Mouse (Mus musculus) liver, postnatal 0 days (tissue): Measurements from ENCODE around the gene Flt3. TPM values are rescaled to one million over a fixed set of nuclear protein-coding genes. Genes with fewer than 3 reads are reported as not detected.
A peak's percentile ranks its signal among the peaks of the same experiment; 100 is the strongest.

Experiments used
- ATAC-seq: fragments of 200-750 bp; cut with Nextera tagmentation; 2 replicates; pipeline ENCODE4 v1.8.0; 2017; ENCODE audit warnings: mild to moderate bottlenecking, moderate library complexity
- DNase-seq: peaks from one replicate; pipeline ENCODE4 v3.0.0-alpha.2; 2016
- H3K27ac ChIP-seq: fragments of 300-500 bp; sonication (generic); 2 replicates; pipeline ENCODE4 v1.5.1; 2014; ENCODE audit warnings: antibody characterized with exemption, moderate library complexity, mild to moderate bottlenecking, low read depth
- H3K27me3 ChIP-seq: fragments of 300-500 bp; sonication (generic); 2 replicates; pipeline ENCODE4 v1.6.1; 2014; ENCODE audit warnings: low read length, control low read depth, mixed read lengths; ENCODE audit not compliant: insufficient read depth
- H3K36me3 ChIP-seq: fragments of 300-500 bp; sonication (generic); replicated peaks from 2 replicates; pipeline ENCODE4 v1.6.1; 2014; ENCODE audit warnings: mild to moderate bottlenecking, control low read depth, low read length, moderate library complexity, mixed read lengths; ENCODE audit not compliant: insufficient read depth
- H3K4me1 ChIP-seq: fragments of 300-500 bp; sonication (generic); 2 replicates; pipeline ENCODE4 v1.6.1; 2014; ENCODE audit warnings: antibody characterized with exemption, mild to moderate bottlenecking, control low read depth; ENCODE audit not compliant: insufficient read depth
- H3K4me2 ChIP-seq: fragments of 300-500 bp; sonication (generic); 2 replicates; pipeline ENCODE4 v1.6.1; 2014; ENCODE audit warnings: low read depth, mild to moderate bottlenecking, low read length, moderate library complexity, mixed read lengths
- H3K4me3 ChIP-seq: fragments of 300-500 bp; sonication (generic); 2 replicates; pipeline ENCODE4 v1.5.1; 2014; ENCODE audit warnings: low read depth, low read length
- H3K9ac ChIP-seq: fragments of 300-500 bp; sonication (generic); replicated peaks from 2 replicates; pipeline ENCODE4 v1.6.1; 2014; ENCODE audit warnings: mild to moderate bottlenecking, moderate library complexity
- H3K9me3 ChIP-seq: fragments of 300-500 bp; sonication (generic); 2 replicates; pipeline ENCODE4 v1.6.1; 2016; ENCODE audit warnings: mild to moderate bottlenecking, control low read depth, low read length, mixed read lengths
- CTCF ChIP-seq: sonication (generic); IDR thresholded peaks from 2 replicates; pipeline ENCODE4 v1.5.1; 2016; ENCODE audit warnings: antibody characterized with exemption, low read depth
- EP300 ChIP-seq: IDR thresholded peaks from 2 replicates; pipeline ENCODE4 v1.6.1; 2016; ENCODE audit warnings: antibody characterized with exemption, low read depth, mild to moderate bottlenecking
- WGBS: fragments of 180-500 bp; shearing (Covaris S2); extraction: QIAGEN DNeasy Blood & Tissue Kit; methylation state at CpG from one replicate; pipeline ENCODE4 v1.1.7; 2014; ENCODE audit not compliant: insufficient replicate concordance; 5-methylcytosine and 5-hydroxymethylcytosine counted together
- microRNA-seq: library from miRNA; unstranded; fragments of <30 nt; microRNA quantifications from one replicate; pipeline ENCODE4, GENCODE M21; 2016
- polyA plus RNA-seq: library from polyadenylated mRNA; unstranded; fragments of >200 nt; fragmentation: Nextera tagmentation; extraction: Ambion mirVana; gene quantifications from 2 replicates; pipeline ENCODE4 v1.2.1, GENCODE M21; 2015

Gene Flt3
- polyA plus RNA-seq, 1 experiment from 2014 or later = 1.5 TPM

DNA sequence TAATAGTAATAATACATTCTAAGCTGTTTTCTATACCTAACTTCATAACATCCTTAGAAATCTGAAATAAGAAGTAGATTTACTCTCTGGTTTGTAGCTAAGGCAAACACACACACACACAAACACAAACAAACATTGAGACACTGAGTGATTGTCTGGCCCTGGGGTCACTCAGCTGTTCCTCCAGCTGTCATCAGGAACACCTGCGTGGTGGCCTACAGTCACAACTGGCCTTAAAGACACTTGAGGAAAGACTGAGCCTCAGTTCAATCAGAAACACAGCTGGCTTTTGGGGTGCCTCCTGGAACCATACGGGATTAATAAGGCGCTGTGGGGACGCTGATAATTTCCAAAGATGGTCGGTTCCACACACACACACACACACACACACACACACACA lies 103.0 kb downstream of the Flt3 start:
- H3K36me3 ChIP-seq = no peaks in the 10 kb centered on the region
- H3K9ac ChIP-seq = no peak overlapping the region
- H3K4me1 ChIP-seq = peaks cover 15% of the 10 kb centered on the region
- no peak overlapping the region for H3K27ac ChIP-seq
- H3K9me3 ChIP-seq = no peaks in the 10 kb centered on the region
- no peak for TF ChIP-seq CTCF
- no peak for TF ChIP-seq EP300
- H3K27me3 ChIP-seq = peaks cover 56% of the 10 kb centered on the region
- no peak for DNase-seq
- no peak overlapping the region for H3K4me3 ChIP-seq
- WGBS = 55% methylated on average over 5 of the region's 5 CpGs
- H3K4me2 ChIP-seq = no peak overlapping the region
- ATAC-seq = no peak

GRCm38 (mm10) chr5:147294121-147294520 lies 106.2 kb downstream of the Flt3 start:
- Histone ChIP-seq H3K4me2 (peak overlapping the region; percentile 7; the same call in 1 of the 2 replicates), H3K27me3 (peaks cover 26% of the 10 kb centered on the region), H3K4me3 (no peak overlapping the region), H3K9me3 (no peaks in the 10 kb centered on the region), H3K9ac (no peak overlapping the region), H3K27ac (no peak overlapping the region), H3K4me1 (peaks cover 4% of the 10 kb centered on the region), H3K36me3 (no peaks in the 10 kb centered on the region)
- WGBS = 12% methylated on average over 20 of the region's 20 CpGs
- ATAC-seq (0 out of 2 replicates have a peak, but pooled peaks have one; percentile 17), DNase-seq (peak; percentile 67)
- TF ChIP-seq CTCF = peak; percentile 63
- no peak for TF ChIP-seq EP300

DNA sequence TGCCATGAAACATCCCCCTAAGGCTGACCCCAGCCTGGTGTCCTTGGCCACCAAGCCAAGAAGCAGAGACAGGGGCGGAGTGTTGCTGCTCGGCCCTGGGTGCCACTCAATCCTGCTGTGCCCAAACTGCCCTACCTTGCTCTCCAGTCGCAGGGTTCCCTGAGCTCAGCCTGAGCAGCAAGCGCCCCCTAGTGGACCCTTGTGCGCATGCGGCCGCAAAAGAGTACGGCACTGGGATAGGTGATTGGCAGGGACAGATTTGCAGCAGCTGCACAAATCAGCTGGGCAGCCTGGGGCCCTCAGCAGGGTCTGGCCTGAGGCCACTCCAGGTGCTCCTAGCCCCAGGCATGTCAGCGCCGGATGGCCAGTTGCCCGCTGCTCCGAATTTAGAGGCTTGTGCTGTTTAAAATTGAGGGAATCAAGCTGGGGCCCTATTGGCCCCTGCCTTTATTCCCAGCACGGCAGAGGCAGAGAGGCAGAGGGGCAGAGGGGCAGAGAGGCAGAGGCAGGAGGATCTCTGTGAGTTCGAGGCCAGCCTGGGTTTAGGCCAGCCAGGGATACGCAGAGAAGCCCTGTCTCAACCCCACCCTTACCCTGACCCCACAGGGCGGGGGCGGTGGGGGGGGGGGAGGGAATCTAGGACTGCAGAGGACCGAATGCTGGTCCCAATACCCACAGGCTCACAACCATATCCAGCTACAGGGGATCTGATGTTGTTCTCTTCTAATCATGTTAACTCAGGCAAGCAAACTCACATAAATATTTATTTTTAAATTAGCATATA lies 107.0 kb downstream of the Flt3 start:
- TF ChIP-seq CTCF (peak; percentile 96), EP300 (no peak)
- peak; percentile 88 for DNase-seq
- Histone ChIP-seq H3K36me3 (no peaks in the 10 kb centered on the region), H3K27me3 (peaks cover 19% of the 10 kb centered on the region), H3K4me1 (peaks cover 4% of the 10 kb centered on the region), H3K9me3 (no peaks in the 10 kb centered on the region), H3K9ac (no peak overlapping the region), H3K4me3 (no peak overlapping the region), H3K4me2 (no peak overlapping the region), H3K27ac (no peak overlapping the region)
- ATAC-seq = peak; percentile 85
- WGBS = 18% methylated on average over 18 of the region's 18 CpGs

- TF ChIP-seq EP300 (no peak), CTCF (no peak)
- no peak overlapping the region for H3K9ac ChIP-seq
- H3K9me3 ChIP-seq = no peaks in the 10 kb centered on the region
- H3K27me3 ChIP-seq = peaks cover 13% of the 10 kb centered on the region
- no peaks in the 10 kb centered on the region for H3K36me3 ChIP-seq
- H3K4me2 ChIP-seq = peak overlapping the region; percentile 38; the same call in 1 of the 2 replicates
- WGBS = 24% methylated on average over 13 of the region's 13 CpGs
- ATAC-seq = peak; percentile 12; the same call in 1 of the 2 replicates
- peak; percentile 12 for DNase-seq
- H3K4me3 ChIP-seq = no peak overlapping the region
- H3K27ac ChIP-seq = no peak overlapping the region
- peaks cover 4% of the 10 kb centered on the region for H3K4me1 ChIP-seq
These were observed 107.7 kb downstream of the Flt3 start for GRCm38 (mm10) chr5:147292506-147293120.

DNA sequence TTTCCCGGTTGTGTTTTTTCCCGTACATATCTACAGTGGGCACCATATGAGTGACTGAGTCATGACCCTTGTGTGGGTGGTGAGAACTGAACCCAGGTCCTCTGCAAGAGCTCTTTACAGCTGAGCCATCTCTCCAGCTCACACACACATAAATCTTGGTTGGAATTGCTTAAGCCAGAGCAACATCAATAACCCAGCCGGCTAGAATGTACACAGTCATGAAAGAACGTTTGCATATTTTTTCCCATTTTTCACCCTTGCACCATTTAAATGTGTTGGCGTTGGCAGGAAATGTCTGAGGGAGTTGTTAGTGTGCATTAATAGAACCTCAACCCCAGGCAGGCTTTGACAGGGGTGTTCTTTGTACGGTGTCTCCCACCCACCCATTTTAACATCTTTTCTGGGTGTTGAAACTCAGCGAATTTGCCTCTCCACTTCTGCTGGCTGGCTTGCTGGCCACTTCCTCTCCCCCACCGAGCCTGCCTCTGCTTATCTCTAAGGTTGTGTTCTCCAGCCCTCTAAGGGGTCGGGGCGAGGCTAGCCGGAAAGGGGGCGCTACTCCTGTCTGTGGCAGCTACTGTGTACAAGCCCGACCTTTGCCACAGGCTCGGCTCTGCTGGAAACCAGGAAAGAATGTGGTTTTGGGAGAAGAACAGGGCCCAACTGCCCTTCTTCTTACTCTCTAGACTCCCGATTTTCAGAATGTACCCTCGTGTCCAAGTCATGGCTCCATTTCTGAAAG lies 108.4 kb downstream of the Flt3 start:
- ATAC-seq = no peak
- no peak overlapping the region for H3K27ac ChIP-seq
- H3K27me3 ChIP-seq = peaks cover 13% of the 10 kb centered on the region
- H3K9ac ChIP-seq = no peak overlapping the region
- TF ChIP-seq EP300 (no peak), CTCF (no peak)
- peaks cover 4% of the 10 kb centered on the region for H3K4me1 ChIP-seq
- H3K9me3 ChIP-seq = no peaks in the 10 kb centered on the region
- WGBS = 9% methylated on average over 16 of the region's 16 CpGs
- DNase-seq = no peak
- no peaks in the 10 kb centered on the region for H3K36me3 ChIP-seq
- peak overlapping the region; percentile 38; the same call in 1 of the 2 replicates for H3K4me2 ChIP-seq
- H3K4me3 ChIP-seq = no peak overlapping the region

- no peak overlapping the region for H3K27ac ChIP-seq
- no peak overlapping the region for H3K4me3 ChIP-seq
- peaks cover 15% of the 10 kb centered on the region; the same call in 1 of the 2 replicates for H3K27me3 ChIP-seq
- no peak overlapping the region for H3K4me2 ChIP-seq
- H3K9me3 ChIP-seq = no peaks in the 10 kb centered on the region
- TF ChIP-seq CTCF (peak; percentile 44), EP300 (no peak)
- H3K36me3 ChIP-seq = no peaks in the 10 kb centered on the region
- ATAC-seq (no peak), DNase-seq (no peak)
- WGBS = 69% methylated on average over 4 of the region's 4 CpGs
- H3K4me1 ChIP-seq = no peaks in the 10 kb centered on the region
- no peak overlapping the region for H3K9ac ChIP-seq
These were observed 115.9 kb downstream of the Flt3 start for GRCm38 (mm10) chr5:147284365-147284764.

Small RNA genes within 50 kb of the gene (microRNA-seq; reads per million reads assigned to microRNA genes)
- not detected for gene Mir7k

Other genes with a start within 250 kb of the Flt3 start
- gene Gsx1, start 211.8 kb downstream of the Flt3 start, polyA plus RNA-seq = not detected in 2 replicates
- gene Pdx1, start 130.5 kb downstream of the Flt3 start, polyA plus RNA-seq = not detected in 2 replicates
- not detected in 2 replicates for gene Cdx2, start 93.2 kb downstream of the Flt3 start, polyA plus RNA-seq
- 35.9 and 38.6 TPM in 2 replicates for gene Urad, start 78.0 kb downstream of the Flt3 start, polyA plus RNA-seq
- 25.2 and 29.9 TPM in 2 replicates for gene Pan3, start 29.7 kb upstream of the Flt3 start, polyA plus RNA-seq